Mouse (Mus musculus) adrenal gland, postnatal 0 days (tissue): Measurements from ENCODE around the gene Actr5. TPM values are rescaled to one million over a fixed set of nuclear protein-coding genes. Genes with fewer than 3 reads are reported as not detected.

Experiments
- microRNA-seq: library from miRNA; unstranded; fragments of <30 nt; microRNA quantifications from one replicate; pipeline ENCODE4, GENCODE M21; 2016; ENCODE audit warnings: borderline replicate concordance; ENCODE audit not compliant: insufficient number of aligned reads
- polyA plus RNA-seq: library from polyadenylated mRNA; unstranded; fragments of >200 nt; fragmentation: Nextera tagmentation; extraction: Ambion mirVana; gene quantifications from 2 replicates; pipeline ENCODE4 v1.2.1, GENCODE M21; 2015

Gene Actr5
- polyA plus RNA-seq: 6.5 and 10.1 TPM in 2 replicates

DNA sequence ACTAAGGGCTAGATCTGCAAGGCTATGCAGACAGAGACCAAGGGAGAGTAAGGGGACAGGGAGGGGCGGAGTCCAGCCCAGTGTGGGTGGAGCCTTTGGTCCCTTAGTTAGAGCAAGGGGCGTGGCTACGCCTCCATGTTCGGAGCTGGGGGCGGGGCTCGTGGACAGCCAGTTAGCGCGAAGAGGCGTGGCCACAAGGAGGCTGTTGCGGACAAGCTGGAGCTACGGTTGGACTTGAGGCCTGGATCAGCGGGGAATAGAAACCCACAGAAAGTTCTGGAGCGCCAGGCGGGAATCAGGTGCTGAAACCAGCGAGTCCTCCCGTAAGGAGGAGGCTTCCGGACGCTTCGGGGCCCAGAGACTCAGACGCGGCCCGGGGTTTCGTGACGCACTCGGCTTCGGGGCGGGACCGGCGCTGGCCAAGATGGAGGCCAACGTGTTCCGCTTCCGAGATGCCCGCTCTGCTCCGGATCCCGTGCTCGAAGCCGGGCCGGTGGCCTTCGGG is at the start of gene Actr5:
Actr5 (plus strand) TSS at position 171 of the 505 bp plus-strand sequence.

DNA sequence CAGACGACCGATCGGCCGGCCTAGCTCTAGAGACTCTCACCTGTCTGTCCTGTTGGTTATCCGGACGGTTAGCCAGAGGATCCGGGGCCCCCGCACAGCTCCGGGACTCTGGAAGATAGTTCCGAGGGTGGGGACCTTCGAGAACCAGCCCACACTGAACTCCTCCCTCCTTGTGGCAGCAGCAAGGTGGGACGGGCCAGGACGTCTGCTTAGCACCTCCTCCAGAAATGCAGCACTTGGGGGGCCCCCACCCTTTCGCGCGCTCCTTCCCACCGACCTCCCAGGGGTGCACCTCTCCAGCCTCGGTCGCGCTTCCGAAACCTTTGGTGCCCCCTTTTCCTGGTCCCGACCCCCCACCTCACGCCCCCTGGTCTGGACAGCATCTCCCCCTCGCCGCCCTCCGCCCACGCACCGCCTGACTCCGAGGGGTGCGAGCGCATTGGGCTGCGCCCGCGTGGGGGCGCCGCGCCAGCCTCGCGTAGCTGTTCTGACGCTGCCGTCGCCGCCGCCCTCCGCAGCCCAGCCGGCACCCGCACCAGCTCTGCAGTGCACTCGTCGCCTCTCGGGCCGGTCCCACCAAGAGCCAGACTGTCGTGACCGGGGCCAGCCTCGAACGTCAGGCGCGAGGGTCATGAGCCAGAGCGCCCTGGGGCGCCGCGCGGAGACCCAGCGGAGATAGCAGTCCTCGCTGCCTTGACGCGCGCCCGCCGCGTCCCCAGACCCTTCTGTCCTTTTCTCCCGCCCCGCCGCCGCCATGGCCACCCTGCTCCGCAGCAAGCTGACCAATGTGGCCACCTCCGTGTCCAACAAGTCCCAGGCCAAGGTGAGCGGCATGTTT is 14.0 kb upstream of the Actr5 start, which contains the start of gene Slc32a1:
Slc32a1 (plus strand) TSS at position 280 of the 838 bp plus-strand sequence.

DNA sequence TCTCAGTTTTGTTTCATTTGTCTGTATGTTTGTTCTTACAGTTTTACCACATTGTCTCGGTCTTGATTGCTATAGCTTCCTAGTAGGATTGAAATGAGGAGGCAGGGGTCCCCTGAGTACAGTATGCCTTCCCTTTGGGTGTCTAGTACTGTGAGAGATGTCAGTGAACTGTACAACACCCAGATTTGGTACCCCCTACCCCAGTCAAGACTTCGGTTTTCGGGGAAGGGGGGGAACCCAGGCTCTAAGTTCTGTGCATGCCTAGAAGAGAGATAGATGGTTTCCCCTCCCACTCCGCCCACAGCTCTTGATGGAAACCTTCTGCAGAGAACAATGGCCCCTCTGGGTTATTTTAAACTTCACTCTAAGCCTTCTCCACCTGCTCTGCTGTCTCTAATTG is 40.4 kb downstream of the Actr5 start, which contains the start of gene Ppp1r16b:
Ppp1r16b (plus strand) TSS at position 301 of the 400 bp plus-strand sequence.

Small RNA genes lying within 50 kb of the gene (microRNA-seq; reads per million reads assigned to microRNA genes)
- 3.2 reads per million for gene Mir3474

Other genes starting within 250 kb of the Actr5 start
- gene Snhg11, start 249.2 kb upstream of the Actr5 start, polyA plus RNA-seq: 14.4 and 34.9 TPM in 2 replicates
- 13.8 and 20.5 TPM in 2 replicates for gene Ralgapb, start 215.0 kb upstream of the Actr5 start, polyA plus RNA-seq
- 1.9 TPM in 1 of 2 replicates, not detected in the other for gene Adig, start 122.3 kb upstream of the Actr5 start, polyA plus RNA-seq
- not detected in 2 replicates for gene Arhgap40, start 112.1 kb upstream of the Actr5 start, polyA plus RNA-seq
- not detected in 2 replicates for gene Slc32a1, start 14.1 kb upstream of the Actr5 start, polyA plus RNA-seq
- gene Ppp1r16b, start 40.5 kb downstream of the Actr5 start, polyA plus RNA-seq: 3.6 and 5.0 TPM in 2 replicates
- gene Fam83d, start 143.2 kb downstream of the Actr5 start, polyA plus RNA-seq: 7.9 and 8.6 TPM in 2 replicates
- 6.1 and 9.7 TPM in 2 replicates for gene Dhx35, start 169.9 kb downstream of the Actr5 start, polyA plus RNA-seq